Mouse (Mus musculus): ENCODE data around the gene Acly. TPM values are rescaled to one million over a fixed set of nuclear protein-coding genes. Genes with fewer than 3 reads are reported as not detected.
A peak's percentile ranks its signal among the peaks of the same experiment; 100 is the strongest.

Acly gene
- total RNA-seq (2021) (1,000 to 10,000 TPM; 1,249 to 2,157 TPM), polyA plus RNA-seq (2012; rRNA removed) (567 and 624 TPM in 2 replicates)
- long read RNA-seq, full-length matches to known transcripts = 2,130 of 2,471 reads
- long read RNA-seq, partial matches to known transcripts = 191 of 2,471 reads
- long read RNA-seq, other reads (novel, unspliced or antisense) = 150 of 2,471 reads

DNA sequence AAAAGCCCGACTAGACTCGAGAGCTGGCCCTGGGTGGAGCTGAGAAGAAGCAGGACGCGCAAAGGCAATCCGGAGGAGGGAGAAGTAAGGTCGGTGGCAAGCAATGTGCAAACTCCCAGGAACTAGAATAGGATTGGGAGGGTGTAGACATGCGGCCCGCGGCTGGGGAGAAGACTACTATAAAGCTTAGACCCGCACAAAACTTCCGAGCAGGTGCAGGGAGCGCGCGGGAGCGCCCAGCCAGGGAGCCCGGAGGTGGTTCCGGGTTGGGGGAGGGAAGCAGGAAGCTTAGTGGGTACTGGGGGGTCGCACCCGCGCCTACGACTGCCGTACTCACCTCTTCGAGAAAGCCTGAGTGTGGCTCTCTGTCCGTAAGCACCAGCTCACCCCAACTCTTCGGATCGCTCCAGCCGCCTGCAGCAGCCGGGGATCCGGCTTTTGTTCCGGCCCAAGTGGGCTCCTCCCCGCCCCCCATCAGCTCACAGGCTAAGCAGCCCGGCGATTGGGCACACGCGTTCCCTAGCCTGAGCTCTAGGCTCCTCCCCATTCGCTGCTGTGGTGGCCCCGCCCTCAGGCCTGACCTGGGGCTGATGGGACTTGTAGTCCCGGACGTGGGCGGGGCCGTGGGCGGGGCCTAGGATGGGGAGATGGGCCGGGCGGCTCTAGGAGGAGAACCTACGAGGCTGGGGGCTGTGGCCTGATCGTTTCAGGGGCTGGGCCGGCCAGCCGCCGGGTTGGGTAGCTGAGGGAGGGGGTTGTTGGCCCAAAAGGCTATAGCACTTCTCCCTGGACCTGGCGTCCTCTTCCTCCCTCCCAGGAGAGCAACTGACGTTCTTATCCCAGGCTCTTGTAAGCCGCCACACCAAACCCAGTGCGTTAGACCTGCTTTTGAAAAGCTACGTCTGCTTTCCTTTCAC, at the start of gene Acly:
Gene Acly, minus strand, starts transcription at position 543 of the 917 bp plus-strand sequence.
- peak; percentile 99 for DNase-seq

GRCm38 (mm10) chr11:100576256-100576655, 48.5 kb upstream of the Acly start:
- DNase-seq = no peak

GRCm38 (mm10) chr11:100575484-100575855, 47.7 kb upstream of the Acly start:
- DNase-seq = no peak

GRCm38 (mm10) chr11:100574708-100575483, 47.1 kb upstream of the Acly start, which contains the start of gene Cnp:
TSS of gene Cnp (plus strand) at chr11:100574904.
- DNase-seq = peak; percentile 90

DNA sequence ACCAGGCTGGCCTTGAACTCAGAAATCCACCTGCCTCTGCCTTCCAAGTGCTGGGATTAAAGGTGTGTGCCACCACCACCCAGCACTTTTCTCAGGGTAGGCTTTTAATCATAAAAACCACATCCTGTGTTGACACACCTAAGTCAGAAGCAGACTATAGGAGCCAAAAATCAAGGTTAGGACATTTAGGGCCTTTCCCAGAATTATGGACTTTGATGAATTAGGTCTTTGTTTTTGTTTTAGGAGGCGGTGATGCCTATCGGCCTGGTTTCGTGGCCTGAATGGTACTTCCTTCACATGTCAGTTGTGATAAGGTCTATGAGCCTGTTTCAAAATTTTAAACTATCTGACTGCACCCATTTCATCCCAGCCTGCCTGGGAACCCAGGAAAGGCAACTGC, 46.4 kb upstream of the Acly start:
- no peak for DNase-seq

- DNase-seq = no peak
These were observed 43.4 kb upstream of the Acly start for GRCm38 (mm10) chr11:100571202-100571567.

DNA sequence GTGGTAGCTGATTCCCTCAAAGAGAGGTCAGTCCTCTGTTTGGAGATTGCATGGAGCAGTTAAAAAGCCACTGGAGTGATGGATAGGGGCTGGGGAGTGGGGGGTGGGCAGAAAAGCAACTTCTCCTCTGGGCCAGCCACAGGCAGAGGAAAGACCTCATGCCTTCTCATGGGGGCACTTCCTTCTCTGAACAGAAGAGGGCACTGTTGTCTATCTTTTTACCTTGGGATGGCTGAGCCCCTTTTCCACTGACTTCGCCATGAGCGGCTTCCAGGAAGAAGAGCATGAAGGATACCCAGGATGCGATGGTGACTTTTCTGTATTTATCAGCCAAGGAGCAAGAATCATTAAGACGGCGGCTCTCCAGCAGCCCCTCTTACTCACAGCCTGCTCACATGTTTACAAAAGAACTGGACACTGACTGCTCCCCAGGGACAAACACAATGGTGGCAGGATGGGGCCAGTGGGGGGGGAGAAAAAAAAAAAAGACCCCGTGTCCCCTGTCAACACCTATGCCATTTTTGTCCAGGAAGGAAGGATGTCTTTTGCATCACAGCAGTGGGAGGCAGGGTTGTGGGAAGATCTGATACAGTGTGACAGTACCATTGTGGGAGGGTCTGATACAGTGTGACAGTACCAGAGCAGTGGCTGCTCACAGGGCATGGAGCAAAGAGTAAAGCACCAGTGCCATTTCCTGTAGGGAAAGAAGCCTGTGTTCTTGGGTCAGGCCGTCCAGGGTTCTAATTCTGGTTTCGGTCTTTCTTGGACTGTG, 42.8 kb upstream of the Acly start:
- peak; percentile 86 for DNase-seq

DNA sequence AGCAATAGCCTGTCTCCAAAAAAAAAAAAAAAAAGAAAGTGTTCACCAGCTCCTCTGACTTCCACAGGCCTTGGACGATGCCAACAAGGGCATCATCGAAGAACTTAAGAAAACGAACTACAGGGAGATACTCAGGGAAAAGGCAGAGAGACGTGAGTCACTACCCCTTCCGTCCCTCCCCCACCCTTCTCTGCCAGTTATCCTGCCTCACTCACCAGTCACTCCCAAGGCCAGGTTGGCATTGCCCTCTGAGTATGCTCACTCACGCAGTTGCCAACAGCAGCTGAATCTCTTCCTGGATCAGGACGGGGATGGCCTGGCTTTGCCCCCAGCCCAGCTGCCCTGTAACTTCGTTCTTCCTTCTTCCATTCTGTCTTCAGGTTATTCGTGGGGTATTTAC, 42.0 kb upstream of the Acly start:
- peak; percentile 91 for DNase-seq

- DNase-seq = no peak
These were observed 40.9 kb upstream of the Acly start for GRCm38 (mm10) chr11:100568692-100569091.

DNA sequence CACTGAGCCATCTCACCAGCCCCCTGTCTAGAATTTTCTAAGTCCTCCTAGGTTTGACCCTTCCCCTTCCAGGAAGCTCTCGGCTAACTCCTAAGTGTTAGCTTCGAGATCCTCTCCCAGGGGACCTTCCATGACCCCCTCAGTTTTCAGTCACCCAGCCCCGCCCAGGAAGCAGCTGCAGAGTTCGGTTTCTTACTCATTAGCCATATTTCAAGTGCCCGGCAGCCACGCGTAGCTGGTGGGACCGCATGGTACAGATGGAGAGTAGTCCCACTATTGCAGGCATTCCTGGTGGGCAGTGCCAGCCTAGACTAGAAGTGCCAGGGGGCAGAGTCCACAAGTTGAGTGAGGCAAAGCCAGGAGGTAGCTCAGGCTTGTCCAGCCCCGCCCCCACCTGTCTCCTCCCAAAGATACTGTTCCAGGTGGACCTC, 40.0 kb upstream of the Acly start:
- no peak for DNase-seq

DNA sequence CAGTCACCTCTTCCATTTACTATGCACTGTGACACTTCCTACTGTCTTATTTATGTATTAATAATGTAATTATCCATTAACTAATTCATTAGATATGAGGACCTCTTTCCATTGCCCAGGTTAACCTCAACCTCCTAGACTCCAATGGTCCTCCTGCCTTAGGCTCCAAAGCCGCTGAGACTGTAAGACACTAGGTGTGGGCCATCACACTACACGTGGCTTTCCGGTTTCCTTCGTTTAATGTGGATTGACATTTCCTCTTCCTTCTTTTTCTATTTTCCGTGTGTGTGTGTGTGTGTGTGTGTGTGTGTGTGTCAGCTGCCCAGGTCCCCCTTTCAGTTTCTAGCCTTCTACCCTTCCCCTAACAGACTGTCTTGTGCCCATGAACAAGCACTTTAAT, 39.4 kb upstream of the Acly start:
- no peak for DNase-seq

- no peak for DNase-seq
These were observed 36.9 kb upstream of the Acly start for GRCm38 (mm10) chr11:100564703-100565102.

GRCm38 (mm10) chr11:100564297-100564696, 36.5 kb upstream of the Acly start:
- no peak for DNase-seq

DNA sequence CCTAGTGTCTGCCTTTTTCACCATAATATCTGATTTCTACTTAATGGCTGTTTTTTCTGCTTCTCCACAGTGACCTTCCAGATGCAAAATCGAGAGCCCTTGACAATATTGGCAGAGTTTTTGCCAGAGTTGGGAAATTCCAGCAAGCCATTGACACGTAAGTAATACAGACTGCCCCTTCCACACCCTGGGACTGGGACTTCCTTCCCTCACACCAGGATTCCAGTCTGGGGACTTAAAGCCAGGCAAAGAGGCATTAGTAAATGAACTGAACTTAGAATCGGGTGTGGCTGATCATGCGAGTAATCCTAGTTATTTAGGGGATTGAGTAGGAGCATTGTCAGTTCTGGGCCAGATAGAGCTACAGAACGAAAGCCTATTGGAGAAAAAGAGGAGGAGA, 33.9 kb upstream of the Acly start:
- peak; percentile 51 for DNase-seq

GRCm38 (mm10) chr11:100559476-100559875, 31.7 kb upstream of the Acly start:
- peak; percentile 58 for DNase-seq

DNA sequence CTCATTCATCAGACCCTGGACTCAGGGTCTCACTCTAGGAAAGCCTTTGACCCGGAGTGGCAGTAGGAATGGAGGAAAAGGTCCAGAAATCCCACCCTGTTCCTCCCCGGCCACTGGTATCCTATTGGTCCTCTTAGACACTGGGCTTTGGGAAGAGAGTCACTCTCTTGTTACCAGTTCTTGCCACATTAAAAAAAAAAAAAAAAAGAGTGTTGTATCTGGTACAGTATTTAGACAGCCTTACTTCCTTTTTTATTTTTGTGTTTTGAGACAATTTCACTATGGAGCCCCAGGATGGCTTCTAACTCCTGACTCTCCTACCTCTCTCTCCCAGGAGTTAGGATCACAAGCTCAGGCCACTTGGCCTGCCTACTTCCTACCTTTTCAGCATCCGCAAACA, 29.8 kb upstream of the Acly start:
- no peak for DNase-seq

- DNase-seq = peak; percentile 81
These were observed 27.8 kb upstream of the Acly start for GRCm38 (mm10) chr11:100555583-100555982.

DNA sequence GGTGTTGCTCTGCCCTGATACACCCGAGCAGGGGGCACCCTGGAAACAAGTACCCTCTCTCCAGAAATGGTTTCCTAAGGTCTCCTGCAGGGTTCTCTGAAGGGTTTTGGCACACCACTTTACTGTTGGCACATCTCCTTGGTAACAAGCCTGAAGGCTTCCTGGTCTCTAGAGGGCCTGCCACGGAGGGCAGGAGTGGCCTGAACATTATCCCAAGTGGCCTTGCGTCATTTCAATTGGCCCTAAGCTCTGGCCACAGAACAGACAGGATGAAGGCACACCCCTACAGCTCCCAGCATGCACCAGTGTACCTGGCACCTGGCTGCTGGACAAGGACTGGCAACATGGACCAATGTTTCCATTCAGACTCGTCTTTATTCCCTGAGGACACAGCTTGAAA, 25.0 kb upstream of the Acly start:
- peak; percentile 52 for DNase-seq

- DNase-seq = no peak
These were observed 22.3 kb upstream of the Acly start for GRCm38 (mm10) chr11:100550101-100550500.

DNA sequence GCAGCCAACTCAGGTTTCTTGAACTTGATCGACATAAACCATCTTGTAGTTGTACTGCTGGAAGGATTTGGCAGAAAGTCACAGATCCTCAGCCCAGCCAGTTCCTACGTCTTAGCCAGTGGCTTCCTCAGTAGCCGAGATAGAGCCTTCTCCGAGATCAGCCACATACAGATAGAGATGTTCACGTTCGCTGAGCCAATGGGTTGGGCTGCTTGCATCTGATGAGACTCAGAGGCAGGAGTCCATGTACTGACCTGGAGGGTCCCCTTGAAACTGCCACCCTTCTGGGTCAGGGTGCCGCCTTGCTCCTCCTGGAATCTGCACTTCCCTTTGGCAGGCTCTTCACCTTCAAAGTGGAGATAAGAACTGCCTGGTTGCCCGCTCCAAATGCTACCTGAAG, 21.7 kb upstream of the Acly start:
- no peak for DNase-seq

GRCm38 (mm10) chr11:100548141-100548540, 20.3 kb upstream of the Acly start:
- DNase-seq = no peak

- DNase-seq = no peak
These were observed 19.2 kb upstream of the Acly start for GRCm38 (mm10) chr11:100546955-100547354.

Data from adrenal gland, adult 2 months (tissue).